9 mouse cellular contexts compared by ENCODE assay signal in genomic region chr10:24297792-24298191, GRCm38 (mm10).
DNase-seq lines count a peak whose midpoint lies in the region; TF ChIP-seq lines count a peak whose summit lies in the region.
"Had no signal": no experiment of that assay in that cellular context is flagged by ENCODE, and none has a peak within 500 bp of the region (broad histone marks: within the 10 kb centered on the region; RNA-seq: fewer than 3 reads in every experiment).

No protein-coding gene starts in this region.

- no peak overlapping the region for H3K4me3 ChIP-seq in thymus, adult 2 months (ENCODE audit: control insufficient read depth, insufficient read depth, low read length)
- H3K4me3 ChIP-seq: liver, embryonic 13.5 days had no signal

- no peak for TF ChIP-seq CTCF in thymus, adult 2 months (IDR thresholded peaks at IDR 0.05; ENCODE audit: borderline replicate concordance, control insufficient read depth, extremely low read depth, insufficient read depth, low read length, poor library complexity)

- peak; percentile 47 to 70 for DNase-seq in heart, postnatal 10 days
- DNase-seq in heart, adult 9 months (ENCODE audit: low spot score in 2 of 2), result no peak
- peak; percentile 15 for DNase-seq in thymus, adult 2 months
- DNase-seq in thymus, adult 18-20 months, result no peak
- DNase-seq in c-Kit-positive CD71-positive TER-119-positive erythroid progenitor cells, embryonic 14.5 days (ENCODE audit: low spot score), result peak; percentile 24
- DNase-seq in kidney, postnatal 4 days, result peak; percentile 79
- DNase-seq in retina, embryonic 14.5 days (ENCODE audit: low spot score), result peak; percentile 86
- DNase-seq in spleen, postnatal 14 days (ENCODE audit: low spot score in 2 of 2), result no peak
- DNase-seq: liver, embryonic 13.5 days had no signal

- no peaks in the 10 kb centered on the region; the same call in 1 of the 2 replicates for H3K4me1 ChIP-seq in thymus, adult 2 months (replicated peaks; ENCODE audit: control insufficient read depth, insufficient read depth, low read length)
- H3K4me1 ChIP-seq: liver, embryonic 13.5 days had no signal

- no peaks in the 10 kb centered on the region for H3K36me3 ChIP-seq in thymus, adult 2 months (ENCODE audit: control insufficient read depth, insufficient read depth, low read length)
- H3K36me3 ChIP-seq: liver, embryonic 13.5 days had no signal

- H3K27ac ChIP-seq in thymus, adult 2 months (ENCODE audit: control insufficient read depth, insufficient read depth, low read length), result no peak overlapping the region
- H3K27ac ChIP-seq: liver, embryonic 13.5 days had no signal

- TF ChIP-seq POLR2A in thymus, adult 2 months (IDR thresholded peaks at IDR 0.05; ENCODE audit: control insufficient read depth, extremely low read depth, insufficient read depth, low read length, poor library complexity), result no peak

- no peaks in the 10 kb centered on the region for H3K27me3 ChIP-seq in thymus, adult 2 months (ENCODE audit: control insufficient read depth, insufficient read depth, low read length)
- H3K27me3 ChIP-seq: liver, embryonic 13.5 days had no signal

- intact Hi-C loops in heart, postnatal 10 days (cut with DNase I), result loop anchor here (1.0 kb wide), 2 partner anchors 105 to 124 kb away; no protein-coding TSS in a partner anchor

- WGBS in thymus, adult 2 months, result 0% methylated on average over 1 of the region's 1 CpGs

Comparison
In these comparisons a context has a peak if more than half of its experiments do, and no peak if none do; other contexts are left out.
1. DNase-seq: peak in heart, postnatal 10 days (2 of 2), thymus, adult 2 months (single experiment), c-Kit-positive CD71-positive TER-119-positive erythroid progenitor cells, embryonic 14.5 days (single experiment), kidney, postnatal 4 days (2 of 2) and retina, embryonic 14.5 days (single experiment); none in heart, adult 9 months (0 of 2), thymus, adult 18-20 months (0 of 2) and spleen, postnatal 14 days (0 of 2).